Mouse (Mus musculus): ENCODE results near the gene Mrgprh. TPM values are rescaled to one million over a fixed set of nuclear protein-coding genes. Genes with fewer than 3 reads are reported as not detected.

The Mrgprh gene
- polyA plus RNA-seq, 1 experiment: not detected

GRCm38 (mm10) chr17:12843826-12844225, 32.0 kb upstream of the Mrgprh start:
- 11% methylated on average over 6 of the region's 6 CpGs for WGBS
- TF ChIP-seq POLR2A (IDR thresholded peaks at IDR 0.05; ENCODE audit: borderline replicate concordance, control insufficient read depth, low read depth, low read length): no peak
- TF ChIP-seq CTCF (IDR thresholded peaks at IDR 0.05; ENCODE audit: control insufficient read depth, insufficient read depth, low read length): no peak
- H3K27ac ChIP-seq (ENCODE audit: control insufficient read depth, insufficient read depth, low read depth, low read length, poor library complexity): no peak overlapping the region
- no peak overlapping the region for H3K4me3 ChIP-seq (replicated peaks; ENCODE audit: control insufficient read depth, low read depth, low read length)
- H3K4me1 ChIP-seq (ENCODE audit: control insufficient read depth, insufficient read depth, low read length): no peaks in the 10 kb centered on the region

GRCm38 (mm10) chr17:12844540-12844939, 31.3 kb upstream of the Mrgprh start:
- 89% methylated on average over 4 of the region's 4 CpGs for WGBS
- no peaks in the 10 kb centered on the region for H3K4me1 ChIP-seq (ENCODE audit: control insufficient read depth, insufficient read depth, low read length)
- H3K4me3 ChIP-seq (replicated peaks; ENCODE audit: control insufficient read depth, low read depth, low read length): no peak overlapping the region
- TF ChIP-seq POLR2A (IDR thresholded peaks at IDR 0.05; ENCODE audit: borderline replicate concordance, control insufficient read depth, low read depth, low read length): no peak
- TF ChIP-seq CTCF (IDR thresholded peaks at IDR 0.05; ENCODE audit: control insufficient read depth, insufficient read depth, low read length): no peak
- H3K27ac ChIP-seq (ENCODE audit: control insufficient read depth, insufficient read depth, low read depth, low read length, poor library complexity): no peak overlapping the region

GRCm38 (mm10) chr17:12845862-12846261, 30.0 kb upstream of the Mrgprh start:
- 62% methylated on average over 5 of the region's 5 CpGs for WGBS
- no peak overlapping the region for H3K27ac ChIP-seq (ENCODE audit: control insufficient read depth, insufficient read depth, low read depth, low read length, poor library complexity)
- TF ChIP-seq CTCF (IDR thresholded peaks at IDR 0.05; ENCODE audit: control insufficient read depth, insufficient read depth, low read length) (no peak), POLR2A (IDR thresholded peaks at IDR 0.05; ENCODE audit: borderline replicate concordance, control insufficient read depth, low read depth, low read length) (no peak)

GRCm38 (mm10) chr17:12846474-12846873, 29.4 kb upstream of the Mrgprh start:
- Histone ChIP-seq H3K27ac (ENCODE audit: control insufficient read depth, insufficient read depth, low read depth, low read length, poor library complexity) (no peak overlapping the region), H3K4me3 (replicated peaks; ENCODE audit: control insufficient read depth, low read depth, low read length) (no peak overlapping the region), H3K4me1 (ENCODE audit: control insufficient read depth, insufficient read depth, low read length) (no peaks in the 10 kb centered on the region)
- 75% methylated on average over 5 of the region's 5 CpGs for WGBS
- no peak for TF ChIP-seq CTCF (IDR thresholded peaks at IDR 0.05; ENCODE audit: control insufficient read depth, insufficient read depth, low read length)
- TF ChIP-seq POLR2A (IDR thresholded peaks at IDR 0.05; ENCODE audit: borderline replicate concordance, control insufficient read depth, low read depth, low read length): no peak

More at GRCm38 (mm10) chr17:12845862-12846261, 30.0 kb upstream of the Mrgprh start:
- Histone ChIP-seq H3K4me1 (ENCODE audit: control insufficient read depth, insufficient read depth, low read length) (no peaks in the 10 kb centered on the region), H3K4me3 (replicated peaks; ENCODE audit: control insufficient read depth, low read depth, low read length) (no peak overlapping the region)

GRCm38 (mm10) chr17:12847736-12848135, 28.1 kb upstream of the Mrgprh start:
- Histone ChIP-seq H3K27ac (ENCODE audit: control insufficient read depth, insufficient read depth, low read depth, low read length, poor library complexity) (no peak overlapping the region), H3K4me3 (replicated peaks; ENCODE audit: control insufficient read depth, low read depth, low read length) (no peak overlapping the region), H3K4me1 (ENCODE audit: control insufficient read depth, insufficient read depth, low read length) (no peaks in the 10 kb centered on the region)
- TF ChIP-seq POLR2A (IDR thresholded peaks at IDR 0.05; ENCODE audit: borderline replicate concordance, control insufficient read depth, low read depth, low read length) (no peak), CTCF (IDR thresholded peaks at IDR 0.05; ENCODE audit: control insufficient read depth, insufficient read depth, low read length) (no peak)
- 69% methylated on average over 4 of the region's 4 CpGs for WGBS

- H3K4me3 ChIP-seq (replicated peaks; ENCODE audit: control insufficient read depth, low read depth, low read length): no peak overlapping the region
- no peak overlapping the region for H3K27ac ChIP-seq (ENCODE audit: control insufficient read depth, insufficient read depth, low read depth, low read length, poor library complexity)
- WGBS: 78% methylated on average over 8 of the region's 8 CpGs
- no peak for TF ChIP-seq POLR2A (IDR thresholded peaks at IDR 0.05; ENCODE audit: borderline replicate concordance, control insufficient read depth, low read depth, low read length)
- TF ChIP-seq CTCF (IDR thresholded peaks at IDR 0.05; ENCODE audit: control insufficient read depth, insufficient read depth, low read length): no peak
- no peaks in the 10 kb centered on the region for H3K4me1 ChIP-seq (ENCODE audit: control insufficient read depth, insufficient read depth, low read length)
Measured at GRCm38 (mm10) chr17:12849778-12850382, 26.0 kb upstream of the Mrgprh start.

- H3K4me1 ChIP-seq (ENCODE audit: control insufficient read depth, insufficient read depth, low read length): no peaks in the 10 kb centered on the region
- no peak overlapping the region for H3K4me3 ChIP-seq (replicated peaks; ENCODE audit: control insufficient read depth, low read depth, low read length)
- WGBS: 73% methylated on average over 11 of the region's 11 CpGs
- TF ChIP-seq POLR2A (IDR thresholded peaks at IDR 0.05; ENCODE audit: borderline replicate concordance, control insufficient read depth, low read depth, low read length): no peak
- TF ChIP-seq CTCF (IDR thresholded peaks at IDR 0.05; ENCODE audit: control insufficient read depth, insufficient read depth, low read length): no peak
- no peak overlapping the region for H3K27ac ChIP-seq (ENCODE audit: control insufficient read depth, insufficient read depth, low read depth, low read length, poor library complexity)
Measured at GRCm38 (mm10) chr17:12851689-12852088, 24.1 kb upstream of the Mrgprh start.

GRCm38 (mm10) chr17:12853821-12854220, 22.0 kb upstream of the Mrgprh start:
- H3K4me1 ChIP-seq (ENCODE audit: control insufficient read depth, insufficient read depth, low read length): no peaks in the 10 kb centered on the region
- TF ChIP-seq CTCF (IDR thresholded peaks at IDR 0.05; ENCODE audit: control insufficient read depth, insufficient read depth, low read length): no peak
- TF ChIP-seq POLR2A (IDR thresholded peaks at IDR 0.05; ENCODE audit: borderline replicate concordance, control insufficient read depth, low read depth, low read length): no peak
- H3K4me3 ChIP-seq (replicated peaks; ENCODE audit: control insufficient read depth, low read depth, low read length): no peak overlapping the region
- no peak overlapping the region for H3K27ac ChIP-seq (ENCODE audit: control insufficient read depth, insufficient read depth, low read depth, low read length, poor library complexity)
- 26% methylated on average over 2 of the region's 2 CpGs for WGBS

GRCm38 (mm10) chr17:12854386-12854785, 21.4 kb upstream of the Mrgprh start:
- WGBS: 91% methylated on average over 11 of the region's 11 CpGs
- TF ChIP-seq CTCF (IDR thresholded peaks at IDR 0.05; ENCODE audit: control insufficient read depth, insufficient read depth, low read length): no peak
- no peaks in the 10 kb centered on the region for H3K4me1 ChIP-seq (ENCODE audit: control insufficient read depth, insufficient read depth, low read length)

More at GRCm38 (mm10) chr17:12854386-12854785, 21.4 kb upstream of the Mrgprh start:
- no peak overlapping the region for H3K4me3 ChIP-seq (replicated peaks; ENCODE audit: control insufficient read depth, low read depth, low read length)
- H3K27ac ChIP-seq (ENCODE audit: control insufficient read depth, insufficient read depth, low read depth, low read length, poor library complexity): no peak overlapping the region
